Mouse (Mus musculus): ENCODE results near the gene Chd6. TPM values are rescaled to one million over a fixed set of nuclear protein-coding genes. Genes with fewer than 3 reads are reported as not detected.

Chd6 gene
- polyA plus RNA-seq, 1 experiment, result 5.1 TPM

DNA sequence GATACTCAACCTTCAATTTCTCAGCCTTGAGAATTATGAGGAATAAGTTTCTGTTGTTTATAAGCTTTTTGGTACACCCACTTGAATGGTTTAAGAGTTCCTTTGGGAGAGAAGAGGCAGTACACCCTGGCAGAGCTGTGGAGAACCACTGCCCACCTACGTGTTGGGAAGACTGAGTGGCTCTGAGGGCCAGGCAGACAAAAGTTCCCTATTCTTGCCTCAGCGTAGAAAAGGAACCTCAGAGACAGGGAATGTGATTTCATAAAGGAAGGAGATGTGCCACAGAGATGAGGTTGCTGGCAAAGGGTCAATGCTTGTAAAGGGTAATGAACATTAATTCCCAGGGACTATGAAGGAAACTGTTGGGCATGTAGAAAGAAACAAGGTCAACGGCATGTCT is 154.3 kb downstream of the Chd6 start:
- Histone ChIP-seq H3K4me2 (ENCODE audit: low read depth) (no peak overlapping the region), H3ac (ENCODE audit: control insufficient read depth, insufficient read length) (no peak overlapping the region), H3K36me3 (ENCODE audit: control insufficient read depth, insufficient read depth) (peaks cover 6% of the 10 kb centered on the region), H3K79me2 (ENCODE audit: control insufficient read depth, insufficient read depth) (no peaks in the 10 kb centered on the region), H3K4me3 (no peak overlapping the region), H3K27me3 (ENCODE audit: control insufficient read depth, insufficient read depth, insufficient read length) (no peaks in the 10 kb centered on the region)
- TF ChIP-seq REST (IDR thresholded peaks at IDR 0.05; ENCODE audit: insufficient read depth, insufficient read length) (no peak), TCF3 (IDR thresholded peaks at IDR 0.05; ENCODE audit: insufficient read length, low read depth) (no peak), USF1 (IDR thresholded peaks at IDR 0.05; ENCODE audit: low read depth) (no peak), E2F4 (IDR thresholded peaks at IDR 0.05; ENCODE audit: insufficient read depth) (no peak), CEBPB (IDR thresholded peaks at IDR 0.05; ENCODE audit: insufficient read depth, poor library complexity, severe bottlenecking) (no peak), TCF12 (IDR thresholded peaks at IDR 0.05; ENCODE audit: insufficient read depth, poor library complexity, severe bottlenecking) (no peak), POLR2AphosphoS2 (IDR thresholded peaks at IDR 0.05; ENCODE audit: insufficient read length, low read depth) (no peak)

GRCm38 (mm10) chr2:160953131-160953873 is 155.6 kb downstream of the Chd6 start:
- Histone ChIP-seq H3K36me3 (ENCODE audit: control insufficient read depth, insufficient read depth) (peaks cover 17% of the 10 kb centered on the region), H3K27me3 (ENCODE audit: control insufficient read depth, insufficient read depth, insufficient read length) (no peaks in the 10 kb centered on the region)

GRCm38 (mm10) chr2:160951595-160951994 is 157.3 kb downstream of the Chd6 start:
- Histone ChIP-seq H3ac (ENCODE audit: control insufficient read depth, insufficient read length) (no peak overlapping the region), H3K36me3 (ENCODE audit: control insufficient read depth, insufficient read depth) (peaks cover 20% of the 10 kb centered on the region), H3K79me2 (ENCODE audit: control insufficient read depth, insufficient read depth) (no peaks in the 10 kb centered on the region), H3K27me3 (ENCODE audit: control insufficient read depth, insufficient read depth, insufficient read length) (no peaks in the 10 kb centered on the region), H3K4me3 (no peak overlapping the region), H3K4me2 (ENCODE audit: low read depth) (no peak overlapping the region)
- no peak for TF ChIP-seq TCF12 (IDR thresholded peaks at IDR 0.05; ENCODE audit: insufficient read depth, poor library complexity, severe bottlenecking)
- no peak for TF ChIP-seq MAX (IDR thresholded peaks at IDR 0.05; ENCODE audit: low read depth)
- TF ChIP-seq USF1 (IDR thresholded peaks at IDR 0.05; ENCODE audit: low read depth), result no peak
- TF ChIP-seq POLR2A (IDR thresholded peaks at IDR 0.05; ENCODE audit: insufficient read length, low read depth), result no peak
- no peak for TF ChIP-seq E2F4 (IDR thresholded peaks at IDR 0.05; ENCODE audit: insufficient read depth)

More at GRCm38 (mm10) chr2:160953131-160953873, 155.6 kb downstream of the Chd6 start:
- peak in 2 of 3 experiments; percentile 19 to 41 for TF ChIP-seq MYOG (IDR thresholded peaks at IDR 0.05; ENCODE audit: control insufficient read depth in 1 of 3, insufficient read depth in 1 of 3, insufficient read length in 2 of 3, low read depth in 2 of 3)
- TF ChIP-seq MYOD1 (IDR thresholded peaks at IDR 0.05; ENCODE audit: control insufficient read depth in 1 of 3, insufficient read length in 2 of 3, low read depth in 2 of 3), result peak in 1 of 3 experiments; percentile 70
- TF ChIP-seq REST (IDR thresholded peaks at IDR 0.05; ENCODE audit: insufficient read depth, insufficient read length), result no peak
- Histone ChIP-seq H3ac (ENCODE audit: control insufficient read depth, insufficient read length) (no peak overlapping the region), H3K79me2 (ENCODE audit: control insufficient read depth, insufficient read depth) (no peaks in the 10 kb centered on the region), H3K4me2 (ENCODE audit: low read depth) (peak overlapping the region; percentile 20), H3K4me3 (no peak overlapping the region)

DNA sequence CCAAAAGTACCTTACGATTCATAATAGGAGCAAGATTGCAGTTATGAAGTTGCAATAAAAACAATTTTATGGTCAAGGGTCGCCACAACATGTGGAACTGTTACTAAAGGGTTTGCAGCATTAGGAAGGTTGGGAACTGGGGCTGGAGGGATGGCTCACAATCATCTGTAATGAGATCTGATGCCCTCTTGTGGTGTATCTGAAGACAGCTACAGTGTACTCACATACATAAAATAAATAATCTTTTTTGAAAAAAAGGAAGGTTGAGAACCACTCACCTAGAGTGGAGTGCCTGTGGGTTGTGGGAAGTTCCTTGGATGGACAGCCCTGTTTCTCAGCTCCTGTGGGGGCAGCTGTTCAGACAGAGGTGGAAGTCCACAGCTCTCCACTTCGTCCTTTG is 166.4 kb downstream of the Chd6 start:
- Histone ChIP-seq H3K27me3 (ENCODE audit: control insufficient read depth, insufficient read depth, insufficient read length) (no peaks in the 10 kb centered on the region), H3K79me2 (ENCODE audit: control insufficient read depth, insufficient read depth) (no peaks in the 10 kb centered on the region), H3ac (ENCODE audit: control insufficient read depth, insufficient read length) (no peak overlapping the region), H3K4me3 (no peak overlapping the region), H3K36me3 (ENCODE audit: control insufficient read depth, insufficient read depth) (no peaks in the 10 kb centered on the region), H3K4me2 (ENCODE audit: low read depth) (no peak overlapping the region)
- TF ChIP-seq TCF3 (IDR thresholded peaks at IDR 0.05; ENCODE audit: insufficient read length, low read depth) (no peak), REST (IDR thresholded peaks at IDR 0.05; ENCODE audit: insufficient read depth, insufficient read length) (no peak), POLR2A (IDR thresholded peaks at IDR 0.05; ENCODE audit: insufficient read length, low read depth) (no peak), CEBPB (IDR thresholded peaks at IDR 0.05; ENCODE audit: insufficient read depth, poor library complexity, severe bottlenecking) (no peak), POLR2AphosphoS2 (IDR thresholded peaks at IDR 0.05; ENCODE audit: insufficient read length, low read depth) (no peak), MYOD1 (IDR thresholded peaks at IDR 0.05; ENCODE audit: control insufficient read depth in 1 of 3, insufficient read length in 2 of 3, low read depth in 2 of 3) (peak in 1 of 3 experiments; percentile 13), E2F4 (IDR thresholded peaks at IDR 0.05; ENCODE audit: insufficient read depth) (no peak), SRF (IDR thresholded peaks at IDR 0.05; ENCODE audit: control insufficient read depth, insufficient read length, low read depth) (no peak)

- Histone ChIP-seq H3K4me3 (no peak overlapping the region), H3K79me2 (ENCODE audit: control insufficient read depth, insufficient read depth) (no peaks in the 10 kb centered on the region), H3K27me3 (ENCODE audit: control insufficient read depth, insufficient read depth, insufficient read length) (no peaks in the 10 kb centered on the region), H3K4me2 (ENCODE audit: low read depth) (peak overlapping the region; percentile 54), H3K36me3 (ENCODE audit: control insufficient read depth, insufficient read depth) (no peaks in the 10 kb centered on the region), H3ac (ENCODE audit: control insufficient read depth, insufficient read length) (no peak overlapping the region)
- TF ChIP-seq MYOG (IDR thresholded peaks at IDR 0.05; ENCODE audit: control insufficient read depth in 1 of 3, insufficient read depth in 1 of 3, insufficient read length in 2 of 3, low read depth in 2 of 3) (peak in 1 of 3 experiments; percentile 73), REST (IDR thresholded peaks at IDR 0.05; ENCODE audit: insufficient read depth, insufficient read length) (no peak), TCF12 (IDR thresholded peaks at IDR 0.05; ENCODE audit: insufficient read depth, poor library complexity, severe bottlenecking) (peak; percentile 54), MYOD1 (IDR thresholded peaks at IDR 0.05; ENCODE audit: control insufficient read depth in 1 of 3, insufficient read length in 2 of 3, low read depth in 2 of 3) (peak; percentile 97 to 100 (median 100)), TCF3 (IDR thresholded peaks at IDR 0.05; ENCODE audit: insufficient read length, low read depth) (peak; percentile 91)
These were observed 167.8 kb downstream of the Chd6 start for GRCm38 (mm10) chr2:160940930-160941709.
